Comparison of ENCODE assay signal across 24 mouse cellular contexts in the genomic region with DNA sequence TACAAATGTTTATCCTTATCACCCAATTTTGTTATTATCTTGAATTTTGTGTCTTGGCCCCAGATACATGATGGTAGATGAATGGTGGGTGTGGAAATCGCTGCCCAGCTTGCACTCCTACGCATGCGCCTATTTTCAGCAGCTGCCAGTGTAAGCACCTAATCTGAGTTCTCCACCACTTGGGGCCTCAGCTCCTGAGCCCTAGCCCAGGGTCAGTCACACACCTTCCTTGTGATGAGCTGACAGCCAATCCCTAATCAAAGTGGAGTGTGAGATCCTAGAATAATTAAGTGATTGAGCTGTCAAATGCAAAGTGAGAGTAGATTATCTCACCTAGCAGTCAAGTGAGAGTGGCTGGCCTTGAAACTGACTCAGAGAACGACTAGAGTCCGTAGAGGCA.
"Had no signal": no experiment of that assay in that cellular context is flagged by ENCODE, and none has a peak within 500 bp of the region (broad histone marks: within the 10 kb centered on the region; RNA-seq: fewer than 3 reads in every experiment).

No protein-coding gene starts in this region.

- H3K27me3 ChIP-seq: heart, embryonic 13.5 days; hindbrain, embryonic 13.5 days; hindbrain, embryonic 15.5 days; kidney, embryonic 15.5 days; limb, embryonic 13.5 days; limb, embryonic 15.5 days; liver, embryonic 12.5 days had no signal

- ATAC-seq: forebrain, postnatal 0 days; hindbrain, postnatal 0 days; intestine, embryonic 16.5 days; liver, embryonic 12.5 days had no signal

- H3K4me2 ChIP-seq: heart, embryonic 11.5 days; heart, embryonic 13.5 days; hindbrain, embryonic 13.5 days; hindbrain, embryonic 15.5 days; kidney, embryonic 15.5 days; limb, embryonic 13.5 days; limb, embryonic 15.5 days; liver, embryonic 12.5 days had no signal

- H3K27ac ChIP-seq: heart, embryonic 13.5 days; hindbrain, embryonic 13.5 days; hindbrain, embryonic 15.5 days; hindbrain, postnatal 0 days; kidney, embryonic 15.5 days; kidney, postnatal 0 days; layer of hippocampus, adult 2 months; limb, embryonic 13.5 days; limb, embryonic 15.5 days; liver, embryonic 12.5 days; liver, embryonic 14.5 days had no signal

- H3K4me3 ChIP-seq: heart, embryonic 13.5 days; hindbrain, embryonic 13.5 days; hindbrain, embryonic 15.5 days; kidney, embryonic 15.5 days; layer of hippocampus, adult 2 months; limb, embryonic 13.5 days; limb, embryonic 15.5 days; liver, embryonic 12.5 days had no signal

- H3K36me3 ChIP-seq: hindbrain, embryonic 15.5 days had no signal

- H3K4me1 ChIP-seq: hindbrain, embryonic 13.5 days; hindbrain, embryonic 15.5 days; kidney, embryonic 15.5 days; limb, embryonic 13.5 days; limb, embryonic 15.5 days; liver, embryonic 12.5 days had no signal

- H3K9me3 ChIP-seq: heart, embryonic 13.5 days; hindbrain, embryonic 13.5 days; hindbrain, embryonic 15.5 days; kidney, embryonic 15.5 days; limb, embryonic 13.5 days; limb, embryonic 15.5 days; liver, embryonic 12.5 days had no signal

- DNase-seq: forebrain, postnatal 0 days; gastrocnemius, postnatal 14 days; gastrocnemius, postnatal 36 days; heart, adult 11 months; kidney, adult 11 months; kidney, adult 2 months; kidney, adult 9 months; kidney, postnatal 14 days; kidney, postnatal 36 days; layer of hippocampus, postnatal 36 days; left cerebral cortex, postnatal 4 days had no signal

- H3K9ac ChIP-seq: forebrain, postnatal 0 days; heart, embryonic 13.5 days; hindbrain, embryonic 13.5 days; hindbrain, embryonic 15.5 days; kidney, embryonic 15.5 days; limb, embryonic 13.5 days; limb, embryonic 15.5 days; liver, embryonic 12.5 days; liver, embryonic 14.5 days had no signal
